Mouse (Mus musculus): ENCODE data around the gene Npas3. TPM values are rescaled to one million over a fixed set of nuclear protein-coding genes. Genes with fewer than 3 reads are reported as not detected.

Gene Npas3
- total RNA-seq, 2 experiments from 2014 or later: 18.0 to 21.1 TPM

DNA sequence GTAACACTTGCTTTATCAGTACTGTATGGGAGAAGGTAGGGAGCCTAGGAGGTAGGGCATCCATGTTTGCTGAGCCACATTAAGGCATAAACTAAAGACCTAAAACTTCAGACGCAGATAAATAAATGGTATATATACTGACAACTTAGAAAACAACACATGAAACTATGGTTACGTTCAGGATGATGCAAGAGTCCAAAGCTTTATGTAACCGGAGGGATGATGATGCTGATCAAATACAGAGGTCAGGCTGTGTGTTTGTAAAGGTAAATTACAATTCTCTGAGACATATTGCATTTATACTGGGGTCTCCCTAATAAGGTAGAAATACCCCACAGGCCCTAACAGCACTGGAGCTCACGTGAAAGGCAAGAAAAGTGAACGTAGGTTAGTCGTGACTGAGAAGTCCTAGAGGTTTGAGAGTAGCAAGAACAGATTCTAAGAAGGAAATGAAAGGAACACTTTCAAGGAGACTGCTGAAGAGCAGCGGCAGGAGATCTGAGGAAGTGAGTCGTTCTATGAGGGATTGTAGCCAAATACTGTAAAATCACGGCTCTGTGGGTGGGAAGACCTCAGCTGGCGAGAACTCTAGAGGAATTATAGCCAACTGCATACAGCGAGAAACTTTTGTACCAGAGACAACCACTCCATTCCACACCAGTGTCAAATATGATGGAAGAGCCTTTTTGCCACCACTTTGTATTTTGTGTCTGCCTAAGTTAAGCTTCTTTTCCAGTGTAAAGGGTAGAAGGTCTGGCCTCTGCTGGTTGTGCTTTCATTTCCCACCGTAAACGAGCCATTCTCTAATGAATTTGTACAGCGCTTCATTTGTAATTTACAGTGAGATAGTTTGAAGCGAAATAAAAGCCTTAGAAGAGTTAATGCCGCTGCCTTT, 49.7 kb downstream of the Npas3 start:
- peak overlapping the region; percentile 4; the same call in 1 of the 2 replicates for H3K27ac ChIP-seq
- intact Hi-C loops (cut with DNase I): no loop called here
- peak overlapping the region; percentile 13 for H3K4me3 ChIP-seq
- TF ChIP-seq CTCF (IDR thresholded peaks at IDR 0.05): no peak; the same call in 1 of the 2 replicates
- DNase-seq (ENCODE audit: extremely low spot score in 1 of 2, low spot score in 2 of 2): no peak

DNA sequence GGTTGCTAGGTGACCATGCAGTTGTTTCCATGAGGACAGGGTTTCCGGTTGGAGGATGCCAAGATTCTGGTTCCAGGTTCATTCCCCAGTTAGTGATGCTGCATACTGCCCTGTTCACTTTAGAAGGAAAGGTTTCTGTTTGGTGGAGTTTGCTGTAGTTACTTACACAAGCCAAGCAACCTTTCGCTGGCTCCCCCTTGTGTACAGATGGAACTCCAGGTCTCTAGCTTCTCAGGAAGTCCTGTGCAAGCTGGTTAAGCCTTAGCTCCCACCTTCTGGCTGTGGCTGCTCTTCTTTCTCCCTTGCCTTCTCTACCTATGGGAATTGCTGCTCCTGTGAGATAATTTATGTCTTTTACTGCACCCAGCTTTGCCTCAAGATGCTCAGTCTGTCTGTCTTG, 52.5 kb downstream of the Npas3 start:
- TF ChIP-seq CTCF (IDR thresholded peaks at IDR 0.05): peak; percentile 56
- Histone ChIP-seq H3K27ac (no peak overlapping the region), H3K4me3 (no peak overlapping the region)
- intact Hi-C loops (cut with DNase I): no loop called here
- DNase-seq (ENCODE audit: extremely low spot score in 1 of 2, low spot score in 2 of 2): peak in 1 of 2 experiments; percentile 23

DNA sequence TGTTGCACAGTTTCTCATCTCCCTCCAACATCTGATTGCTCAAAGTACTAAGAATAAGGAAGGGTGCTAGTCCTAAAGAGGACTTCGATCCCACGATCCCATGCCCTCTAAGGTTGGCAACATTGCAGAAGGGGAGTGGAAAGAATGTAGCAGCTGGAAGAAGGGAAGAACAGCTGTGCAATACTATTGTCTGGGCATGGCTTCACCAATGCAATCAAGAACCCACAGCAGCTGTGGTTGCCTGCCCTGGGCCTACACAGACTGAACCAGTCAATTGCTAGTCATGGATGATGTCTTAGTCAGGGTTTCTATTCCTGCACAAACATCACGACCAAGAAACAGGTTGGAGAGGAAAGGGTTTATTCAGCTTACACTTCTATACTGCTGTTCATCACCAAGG, 53.7 kb downstream of the Npas3 start:
- TF ChIP-seq CTCF (IDR thresholded peaks at IDR 0.05): no peak
- no peak overlapping the region for H3K27ac ChIP-seq
- intact Hi-C loops (cut with DNase I): no loop called here
- DNase-seq (ENCODE audit: extremely low spot score in 1 of 2, low spot score in 2 of 2): no peak
- H3K4me3 ChIP-seq: no peak overlapping the region

DNA sequence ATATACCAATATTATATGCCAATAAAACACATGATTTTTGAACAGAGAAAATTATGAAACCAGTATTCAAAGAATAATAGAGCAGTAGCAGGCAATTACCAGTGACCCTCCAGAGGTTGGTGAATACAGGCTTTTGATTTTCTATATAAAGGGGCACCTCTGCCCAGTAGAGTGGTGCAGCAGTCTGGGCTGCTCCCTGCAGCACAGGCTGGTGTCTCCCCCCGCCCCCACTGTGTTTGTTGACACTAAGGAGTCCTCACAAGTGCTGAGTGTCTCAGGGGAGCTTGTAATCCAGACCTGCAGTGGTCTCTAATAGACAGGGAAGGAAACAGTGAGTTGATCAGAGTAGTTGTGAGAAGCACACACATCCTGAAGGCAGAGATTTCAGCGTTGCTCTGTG, 68.2 kb downstream of the Npas3 start:
- Histone ChIP-seq H3K27ac (no peak overlapping the region), H3K4me3 (no peak overlapping the region)
- intact Hi-C loops (cut with DNase I): no loop called here
- TF ChIP-seq CTCF (IDR thresholded peaks at IDR 0.05): no peak
- no peak for DNase-seq (ENCODE audit: extremely low spot score in 1 of 2, low spot score in 2 of 2)

DNA sequence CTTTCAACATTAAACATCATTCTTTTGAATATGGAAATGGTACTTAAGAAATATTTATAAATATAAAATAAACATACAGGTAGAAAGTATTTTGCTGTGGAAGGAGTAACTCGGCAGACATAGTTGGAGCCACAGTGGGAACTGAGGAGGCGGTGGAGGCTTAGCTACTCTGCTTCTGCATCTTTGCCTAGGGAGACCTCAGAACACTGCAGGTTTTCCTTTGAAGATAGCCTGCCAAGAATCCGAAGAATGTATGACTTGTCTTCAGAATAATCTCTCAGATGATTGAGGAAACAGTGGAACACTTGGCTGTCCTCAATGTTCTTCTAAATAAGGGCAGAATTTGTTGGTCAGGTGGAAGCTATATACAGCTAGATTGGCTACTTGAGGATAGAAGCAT, 69.3 kb downstream of the Npas3 start:
- Histone ChIP-seq H3K4me3 (no peak overlapping the region), H3K27ac (no peak overlapping the region)
- intact Hi-C loops (cut with DNase I): no loop called here
- DNase-seq (ENCODE audit: extremely low spot score in 1 of 2, low spot score in 2 of 2): no peak
- no peak for TF ChIP-seq CTCF (IDR thresholded peaks at IDR 0.05)

DNA sequence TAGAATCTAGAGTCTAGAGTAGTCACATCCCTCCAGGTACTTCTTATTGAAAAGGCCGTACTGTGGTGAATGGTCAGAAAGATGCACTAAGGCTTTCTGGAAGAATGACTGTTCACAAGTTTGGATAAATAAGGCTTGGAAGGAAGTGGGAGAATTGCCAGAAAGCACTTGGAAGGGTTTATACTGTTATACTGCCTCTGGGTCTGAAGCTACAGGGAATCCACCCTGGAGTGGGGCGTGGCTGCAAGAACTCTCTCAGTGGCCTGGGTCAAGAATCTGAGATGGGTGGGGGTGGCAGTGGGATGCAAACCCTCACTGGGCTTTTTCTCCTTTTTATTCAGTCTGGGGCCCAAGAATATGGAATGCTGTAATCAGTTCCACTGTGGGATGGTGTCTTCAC, 72.0 kb downstream of the Npas3 start:
- TF ChIP-seq CTCF (IDR thresholded peaks at IDR 0.05): no peak
- no peak overlapping the region for H3K27ac ChIP-seq
- no peak for DNase-seq (ENCODE audit: extremely low spot score in 1 of 2, low spot score in 2 of 2)
- no peak overlapping the region for H3K4me3 ChIP-seq
- intact Hi-C loops (cut with DNase I): no loop called here

DNA sequence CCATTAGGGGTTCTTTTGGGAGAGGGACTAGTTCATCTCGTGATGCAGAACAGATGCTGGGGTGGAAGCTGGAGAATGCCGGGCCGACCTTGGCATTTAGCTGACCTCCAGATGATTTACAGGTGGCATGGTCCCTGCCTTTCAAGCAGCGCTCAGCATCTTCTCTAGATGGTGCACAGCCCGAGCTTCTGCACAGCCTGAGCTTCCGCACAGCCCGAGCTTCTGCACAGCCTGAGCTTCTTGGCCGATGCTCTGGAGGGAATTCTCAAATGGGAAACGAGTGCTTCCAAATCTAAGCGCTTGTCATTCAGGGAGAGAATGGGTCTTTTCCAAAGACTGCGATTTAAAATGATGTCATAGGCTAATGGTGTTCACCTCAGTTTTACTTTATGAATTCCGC, 72.5 kb downstream of the Npas3 start:
- intact Hi-C loops (cut with DNase I): no loop called here
- no peak for TF ChIP-seq CTCF (IDR thresholded peaks at IDR 0.05)
- no peak overlapping the region for H3K4me3 ChIP-seq
- no peak for DNase-seq (ENCODE audit: extremely low spot score in 1 of 2, low spot score in 2 of 2)
- no peak overlapping the region for H3K27ac ChIP-seq

DNA sequence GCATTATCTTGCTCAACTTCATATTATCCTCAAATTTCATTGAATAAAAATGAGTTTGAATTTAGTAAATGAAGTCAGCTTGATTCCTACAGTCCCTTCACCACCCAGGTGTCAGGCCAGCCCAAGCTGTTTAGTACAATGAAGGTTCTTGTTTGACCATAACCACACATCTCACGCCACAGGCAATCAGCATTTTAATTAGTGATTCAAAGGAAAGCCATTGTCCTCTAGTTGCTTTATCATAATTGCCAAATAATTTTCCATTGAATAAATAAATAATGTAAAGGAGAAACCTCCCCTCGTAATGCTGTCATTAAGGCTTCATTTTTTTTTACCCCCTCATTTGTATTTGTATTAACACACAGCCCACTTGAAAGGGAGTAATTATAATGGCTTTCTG, 73.5 kb downstream of the Npas3 start:
- DNase-seq (ENCODE audit: extremely low spot score in 1 of 2, low spot score in 2 of 2): no peak
- H3K4me3 ChIP-seq: no peak overlapping the region
- intact Hi-C loops (cut with DNase I): no loop called here
- H3K27ac ChIP-seq: no peak overlapping the region
- no peak for TF ChIP-seq CTCF (IDR thresholded peaks at IDR 0.05)

DNA sequence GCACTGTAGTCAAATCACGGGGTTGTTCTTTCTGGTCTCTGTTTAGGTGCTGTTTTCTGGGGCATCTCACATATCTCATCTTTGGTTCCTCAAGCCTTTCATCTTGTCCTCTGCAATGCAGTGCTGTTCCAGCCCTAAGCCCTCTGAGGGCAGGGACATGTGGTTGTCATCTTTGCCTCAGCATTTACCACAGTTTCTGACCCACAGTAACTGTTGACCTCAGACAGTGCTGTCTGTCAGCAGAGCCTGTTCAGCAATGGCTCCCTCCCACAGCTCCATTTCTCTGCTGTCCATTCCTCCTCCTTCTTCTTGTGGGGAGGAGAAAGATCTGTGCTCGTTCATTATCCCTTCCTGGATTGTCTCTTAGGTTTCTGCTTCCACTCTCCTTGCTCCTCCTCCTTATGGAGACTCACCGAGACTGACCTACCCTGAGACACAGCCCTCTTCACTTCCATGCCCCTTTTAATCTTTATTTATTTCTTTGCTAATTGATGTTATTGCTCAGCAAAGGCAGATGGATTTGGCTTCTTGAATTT, 79.2 kb downstream of the Npas3 start:
- no peak for DNase-seq (ENCODE audit: extremely low spot score in 1 of 2, low spot score in 2 of 2)
- intact Hi-C loops (cut with DNase I): no loop called here
- Histone ChIP-seq H3K4me3 (no peak overlapping the region), H3K27ac (no peak overlapping the region)
- no peak for TF ChIP-seq CTCF (IDR thresholded peaks at IDR 0.05)

DNA sequence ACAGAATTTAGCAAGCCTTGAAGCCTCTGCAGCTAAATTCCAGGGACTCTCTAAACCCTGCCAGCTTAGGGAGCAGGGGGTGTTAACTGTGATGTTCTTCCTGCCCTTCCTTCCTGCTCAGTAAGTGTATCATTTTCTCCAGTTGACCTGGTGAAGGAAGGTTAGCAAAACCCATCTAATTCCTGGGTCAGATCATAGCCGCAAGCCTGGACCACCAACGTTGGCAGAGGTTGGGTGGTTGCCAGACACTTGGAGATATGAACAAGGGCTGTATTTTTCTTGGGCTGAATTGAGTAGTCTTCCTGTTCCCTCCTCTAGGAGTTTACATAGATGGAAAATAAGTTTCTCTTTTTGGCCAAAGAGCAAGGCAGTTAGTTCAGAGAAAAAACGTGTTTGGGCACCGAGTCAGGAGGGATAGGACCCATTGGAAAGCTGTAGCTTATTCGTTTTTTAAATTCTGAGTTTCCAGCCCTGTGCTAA, 79.8 kb downstream of the Npas3 start:
- intact Hi-C loops (cut with DNase I): no loop called here
- no peak for DNase-seq (ENCODE audit: extremely low spot score in 1 of 2, low spot score in 2 of 2)
- no peak for TF ChIP-seq CTCF (IDR thresholded peaks at IDR 0.05)
- H3K27ac ChIP-seq: no peak overlapping the region
- H3K4me3 ChIP-seq: no peak overlapping the region

DNA sequence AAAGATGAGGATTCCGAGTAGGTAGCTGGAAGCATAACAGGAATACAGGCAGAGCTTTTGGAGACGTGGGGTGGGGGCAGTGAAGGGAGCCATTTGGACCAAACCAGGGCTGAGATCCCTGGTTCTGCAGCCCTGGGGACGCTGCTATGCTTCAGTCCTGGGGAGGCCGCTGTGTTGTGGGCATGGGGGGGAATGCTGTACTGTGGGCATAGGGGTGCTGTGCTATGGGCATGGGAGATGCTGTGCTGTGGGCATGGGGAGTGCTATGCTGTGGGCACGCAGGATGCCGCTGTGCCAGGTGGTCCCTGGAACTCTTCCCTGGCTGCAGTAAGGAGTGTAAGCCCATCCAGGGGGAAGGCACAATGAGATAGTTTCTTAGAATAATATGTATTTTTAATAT, 81.7 kb downstream of the Npas3 start:
- TF ChIP-seq CTCF (IDR thresholded peaks at IDR 0.05): no peak
- DNase-seq (ENCODE audit: extremely low spot score in 1 of 2, low spot score in 2 of 2): no peak
- H3K27ac ChIP-seq: no peak overlapping the region
- intact Hi-C loops (cut with DNase I): no loop called here
- no peak overlapping the region for H3K4me3 ChIP-seq

DNA sequence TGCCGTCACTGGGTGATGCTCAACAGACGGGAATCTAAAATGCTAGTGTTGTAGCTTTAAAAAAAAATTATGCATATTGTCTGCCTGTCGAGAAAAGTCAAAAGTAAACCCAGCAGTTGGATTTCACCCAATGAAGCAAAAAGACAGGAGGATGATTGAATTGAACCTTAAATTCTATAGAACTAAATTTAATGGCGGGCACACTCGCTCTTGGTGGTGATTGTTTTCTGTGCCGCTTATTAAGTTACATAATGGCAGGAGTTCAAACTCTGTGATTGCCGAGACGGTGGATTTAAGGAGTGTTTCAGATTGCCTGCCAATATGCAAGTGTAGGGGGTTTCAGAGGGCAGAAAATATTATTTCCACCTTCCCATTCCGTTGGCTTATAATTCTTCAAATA, 82.9 kb downstream of the Npas3 start:
- H3K27ac ChIP-seq: no peak overlapping the region
- H3K4me3 ChIP-seq: no peak overlapping the region
- no peak for TF ChIP-seq CTCF (IDR thresholded peaks at IDR 0.05)
- DNase-seq (ENCODE audit: extremely low spot score in 1 of 2, low spot score in 2 of 2): no peak
- intact Hi-C loops (cut with DNase I): no loop called here

DNA sequence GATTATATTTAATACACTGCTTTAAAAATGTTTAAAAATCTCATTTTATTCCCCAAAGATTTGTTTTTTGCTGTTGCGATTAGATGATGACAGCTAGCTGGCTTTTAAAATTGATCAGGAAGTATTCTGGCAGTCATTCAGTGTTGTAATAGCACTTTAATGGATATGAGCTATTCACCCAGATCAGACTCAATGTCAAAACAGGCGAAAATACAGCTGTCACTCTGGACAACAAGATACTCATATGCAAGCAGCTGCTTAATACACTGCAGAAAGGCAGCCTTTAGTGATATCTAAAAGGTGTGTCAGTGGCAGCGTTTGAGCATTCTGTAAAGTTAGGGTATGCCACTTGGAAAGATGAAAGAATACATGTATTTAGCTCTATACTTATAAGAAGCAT, 83.3 kb downstream of the Npas3 start:
- H3K4me3 ChIP-seq: no peak overlapping the region
- no peak for DNase-seq (ENCODE audit: extremely low spot score in 1 of 2, low spot score in 2 of 2)
- TF ChIP-seq CTCF (IDR thresholded peaks at IDR 0.05): no peak
- H3K27ac ChIP-seq: no peak overlapping the region
- intact Hi-C loops (cut with DNase I): no loop called here

All from left cerebral cortex, adult 2 months (tissue).